Mouse (Mus musculus): Measurements from ENCODE around the gene Hoxd3. TPM values are rescaled to one million over a fixed set of nuclear protein-coding genes. Genes with fewer than 3 reads are reported as not detected.

Gene Hoxd3
- not detected for polyA plus RNA-seq (2017; shearing (Covaris generic))

GRCm38 (mm10) chr2:74711721-74712621 is at the start of gene Hoxd3, which contains the start of gene Hoxd4:
Gene Hoxd3 (plus strand): TSS chr2:74711927.
Gene Hoxd4 (plus strand): TSS chr2:74711929.

GRCm38 (mm10) chr2:74667842-74668357 is 43.8 kb upstream of the Hoxd3 start, which contains the start of gene Hoxd13:
Gene Hoxd13 (plus strand): TSS chr2:74668310.

DNA sequence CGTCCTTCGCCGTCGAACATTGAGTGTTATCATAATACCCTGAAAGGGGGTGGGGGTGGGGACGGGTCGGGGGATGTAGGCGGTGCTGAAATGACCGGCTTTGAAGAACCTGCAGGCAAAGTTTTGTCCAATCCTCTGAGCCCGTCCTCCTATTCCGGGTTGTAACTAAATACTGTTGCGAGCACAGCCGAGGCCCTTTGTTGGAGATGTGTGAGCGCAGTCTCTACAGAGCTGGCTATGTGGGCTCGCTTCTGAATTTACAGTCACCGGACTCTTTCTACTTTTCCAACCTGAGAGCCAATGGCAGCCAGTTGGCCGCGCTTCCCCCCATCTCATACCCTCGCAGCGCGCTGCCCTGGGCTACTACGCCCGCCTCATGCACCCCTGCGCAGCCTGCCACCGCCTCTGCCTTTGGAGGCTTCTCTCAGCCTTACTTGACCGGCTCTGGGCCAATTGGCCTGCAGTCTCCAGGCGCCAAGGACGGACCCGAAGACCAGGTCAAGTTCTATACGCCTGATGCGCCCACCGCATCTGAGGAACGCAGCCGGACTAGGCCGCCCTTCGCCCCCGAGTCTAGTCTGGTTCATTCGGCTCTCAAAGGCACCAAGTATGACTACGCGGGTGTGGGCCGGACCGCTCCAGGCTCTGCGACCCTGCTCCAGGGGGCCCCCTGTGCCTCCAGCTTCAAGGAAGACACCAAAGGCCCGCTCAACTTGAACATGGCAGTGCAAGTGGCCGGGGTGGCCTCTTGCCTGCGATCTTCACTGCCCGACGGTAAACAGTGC is 36.7 kb upstream of the Hoxd3 start, which contains the start of gene Hoxd12:
Gene Hoxd12 (plus strand): TSS at position 133 of the 785 bp plus-strand sequence.

DNA sequence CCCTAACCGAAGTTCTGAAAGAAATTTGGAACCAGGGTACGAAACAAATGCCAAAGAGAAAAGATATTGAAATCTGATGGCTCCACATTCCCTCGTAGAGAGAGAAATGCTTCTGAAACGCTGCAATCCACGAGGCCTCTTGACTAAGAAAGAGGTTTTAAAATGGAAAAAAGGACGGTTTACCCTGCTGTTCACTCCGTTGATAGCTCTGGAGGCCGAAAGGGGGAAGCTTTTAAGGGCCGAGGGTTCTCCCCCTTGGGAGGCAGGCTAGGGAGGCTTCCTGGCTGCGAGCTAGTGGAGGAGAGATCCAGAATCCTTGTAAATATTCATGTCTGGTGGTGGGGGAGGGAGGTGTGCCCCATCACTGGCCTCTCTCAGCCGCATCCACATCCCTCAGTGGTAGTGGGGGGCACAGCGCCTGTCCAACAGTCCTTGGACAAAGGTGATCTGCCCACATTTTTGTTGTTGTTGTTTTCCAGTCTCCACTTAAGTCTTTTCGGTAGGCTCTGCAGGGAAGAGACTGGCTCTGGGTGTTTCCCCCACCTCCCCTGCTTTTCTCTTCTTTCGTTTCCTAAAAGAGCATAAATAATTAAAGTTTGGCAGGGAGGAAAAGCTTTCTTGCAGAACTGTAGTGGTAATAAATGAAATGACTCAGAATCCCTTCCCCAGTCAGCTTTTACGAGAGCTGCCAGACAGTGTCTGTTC is 32.7 kb upstream of the Hoxd3 start, which contains the start of gene Hoxd11:
Gene Hoxd11 (plus strand): TSS at position 667 of the 705 bp plus-strand sequence.

DNA sequence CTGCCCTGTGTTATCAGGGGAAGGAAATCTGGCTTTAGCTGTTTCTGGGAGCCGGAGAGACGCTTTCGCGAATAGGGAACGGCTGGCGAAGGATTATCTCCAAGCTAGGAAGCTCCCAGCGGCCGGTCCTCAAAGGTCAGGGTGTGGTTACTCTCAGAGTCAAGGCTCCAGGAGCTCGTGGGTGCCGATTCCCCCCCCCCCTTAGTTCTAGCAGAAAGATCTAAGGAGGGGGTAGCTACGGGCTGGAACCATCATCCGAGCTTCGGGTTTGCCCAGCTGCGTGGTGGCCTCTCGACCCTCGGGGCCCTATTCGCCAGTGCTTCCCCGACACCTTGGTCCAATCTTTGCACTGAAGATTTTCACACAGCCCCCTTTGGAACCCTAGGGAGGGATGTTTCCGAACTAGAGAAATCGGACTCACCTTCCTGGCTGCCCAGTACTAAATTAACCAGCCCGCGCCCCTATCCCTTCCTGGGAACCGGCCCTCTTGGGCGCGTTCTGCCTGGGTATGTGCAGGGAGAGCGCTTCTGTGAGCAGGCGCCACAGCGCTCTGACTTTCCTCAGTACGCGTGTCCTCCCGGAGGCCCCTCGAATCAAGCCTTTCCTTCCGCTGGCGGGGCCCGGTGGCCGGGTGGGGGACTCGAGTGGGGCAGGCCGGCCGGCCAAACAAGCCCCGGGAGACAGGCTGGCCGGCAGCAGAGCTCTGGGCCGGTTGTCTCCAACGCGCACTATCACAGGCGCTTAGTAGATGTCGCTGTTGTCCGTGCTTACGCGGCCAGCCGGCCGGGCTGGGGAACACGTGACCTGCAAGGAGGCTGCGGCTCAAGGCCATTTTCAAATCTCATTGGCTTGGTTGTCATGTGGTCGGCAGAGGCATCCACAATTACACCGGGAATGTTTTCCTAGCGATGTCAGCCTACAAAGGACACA is 20.4 kb upstream of the Hoxd3 start, which contains the start of gene Hoxd10:
Gene Hoxd10 (plus strand): TSS at position 903 of the 930 bp plus-strand sequence.

DNA sequence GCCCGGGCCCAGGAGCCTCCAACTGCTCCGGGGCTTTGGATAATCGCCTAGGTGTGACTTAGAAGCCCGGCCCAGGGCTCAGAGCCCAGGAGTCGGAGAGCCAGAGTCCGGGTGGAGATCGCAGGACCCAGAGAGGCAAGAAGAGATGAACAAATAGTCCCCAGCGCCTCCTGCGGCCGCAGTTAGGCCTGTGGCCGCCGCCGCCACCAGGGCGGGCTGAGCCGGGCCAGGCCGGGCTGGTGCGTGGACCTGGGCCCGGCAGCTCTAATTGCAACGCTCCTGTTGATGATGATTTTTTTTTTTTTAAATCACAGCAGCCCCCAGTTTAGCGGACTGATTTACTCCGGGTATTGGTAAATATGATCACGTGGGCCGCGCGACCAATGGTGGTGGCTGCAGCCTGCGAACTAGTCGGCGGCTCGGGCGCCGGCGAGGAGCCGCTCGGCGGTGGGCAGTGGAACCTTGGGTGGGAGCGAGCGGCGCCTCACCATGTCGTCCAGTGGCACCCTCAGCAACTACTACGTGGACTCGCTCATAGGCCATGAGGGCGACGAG is 14.1 kb upstream of the Hoxd3 start, which contains the start of gene Hoxd9:
Gene Hoxd9 (plus strand): TSS at position 161 of the 555 bp plus-strand sequence.

GRCm38 (mm10) chr2:74704393-74704998 is 7.2 kb upstream of the Hoxd3 start, which contains the start of gene Hoxd8:
Gene Hoxd8 (plus strand): TSS chr2:74704615.

GRCm38 (mm10) chr2:74726551-74726950 is 14.8 kb downstream of the Hoxd3 start, which contains the start of gene Gm28230:
Gene Gm28230 (plus strand): TSS chr2:74726728.

GRCm38 (mm10) chr2:74762522-74763244 is 51.0 kb downstream of the Hoxd3 start, which contains the start of gene Hoxd1:
Gene Hoxd1 (plus strand): TSS chr2:74762980.

Other genes with a start within 250 kb of the Hoxd3 start
- 23.7 TPM for gene Lnpk, start 132.5 kb upstream of the Hoxd3 start, polyA plus RNA-seq (2017; shearing (Covaris generic))
- gene Evx2, start 52.4 kb upstream of the Hoxd3 start, polyA plus RNA-seq (2017; shearing (Covaris generic)): not detected
- not detected for gene Hoxd13, start 43.6 kb upstream of the Hoxd3 start, polyA plus RNA-seq (2017; shearing (Covaris generic))
- gene Hoxd12, start 36.9 kb upstream of the Hoxd3 start, polyA plus RNA-seq (2017; shearing (Covaris generic)): not detected
- gene Hoxd11, start 32.4 kb upstream of the Hoxd3 start, polyA plus RNA-seq (2017; shearing (Covaris generic)): not detected
- gene Hoxd10, start 20.0 kb upstream of the Hoxd3 start, polyA plus RNA-seq (2017; shearing (Covaris generic)): not detected
- not detected for gene Hoxd9, start 14.2 kb upstream of the Hoxd3 start, polyA plus RNA-seq (2017; shearing (Covaris generic))
- gene Hoxd8, start 7.3 kb upstream of the Hoxd3 start, polyA plus RNA-seq (2017; shearing (Covaris generic)): not detected
- not detected for gene Hoxd4, start within 50 bp of the Hoxd3 start, polyA plus RNA-seq (2017; shearing (Covaris generic))
- gene Gm28230, start 14.8 kb downstream of the Hoxd3 start, polyA plus RNA-seq (2017; shearing (Covaris generic)): not detected
- not detected for gene Hoxd1, start 51.1 kb downstream of the Hoxd3 start, polyA plus RNA-seq (2017; shearing (Covaris generic))
- 11.6 TPM for gene Mtx2, start 113.9 kb downstream of the Hoxd3 start, polyA plus RNA-seq (2017; shearing (Covaris generic))